Mouse (Mus musculus): ENCODE data around the gene Xylt1.

Gene Xylt1

DNA sequence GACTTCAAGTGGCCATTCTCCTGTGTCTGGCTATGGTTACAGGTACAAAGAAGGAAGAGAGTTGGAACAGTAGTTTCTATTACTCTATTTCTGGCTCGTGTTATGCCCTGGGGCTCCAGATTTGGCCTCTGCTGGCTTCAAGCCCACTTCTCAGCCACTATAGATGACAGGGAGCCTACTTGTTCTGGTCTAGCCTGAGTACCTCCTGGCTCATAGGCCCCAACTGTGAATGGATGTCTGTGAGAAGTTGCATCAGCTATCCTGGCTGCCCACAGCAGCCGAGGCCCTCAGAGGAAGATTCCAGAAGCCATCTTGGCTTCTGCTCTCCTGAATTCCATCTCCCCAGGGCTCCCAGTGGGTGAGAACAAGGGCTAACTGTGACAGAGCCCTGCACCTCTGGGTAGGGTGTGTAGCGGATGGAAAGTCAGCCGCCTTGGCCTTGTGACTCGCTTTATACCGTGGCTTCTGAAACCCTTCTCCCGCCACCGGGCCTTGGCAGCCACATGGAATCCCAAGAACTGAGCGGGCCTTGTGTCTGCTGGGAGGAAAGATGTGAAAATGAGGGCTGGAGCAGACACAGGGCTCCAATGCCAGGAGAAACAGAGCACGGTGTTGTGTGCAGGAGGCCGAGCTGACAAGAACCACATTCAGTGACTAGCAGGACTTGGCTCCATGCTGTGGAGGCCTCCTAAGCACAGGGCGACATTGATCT is 55.1 kb downstream of the Xylt1 start:
- DNase-seq (ENCODE audit: low spot score) = no peak

GRCm38 (mm10) chr7:117436892-117437291 is 56.1 kb downstream of the Xylt1 start:
- no peak for DNase-seq (ENCODE audit: low spot score)

- no peak for DNase-seq (ENCODE audit: low spot score)
Observed at GRCm38 (mm10) chr7:117440994-117441393, 60.2 kb downstream of the Xylt1 start.

DNA sequence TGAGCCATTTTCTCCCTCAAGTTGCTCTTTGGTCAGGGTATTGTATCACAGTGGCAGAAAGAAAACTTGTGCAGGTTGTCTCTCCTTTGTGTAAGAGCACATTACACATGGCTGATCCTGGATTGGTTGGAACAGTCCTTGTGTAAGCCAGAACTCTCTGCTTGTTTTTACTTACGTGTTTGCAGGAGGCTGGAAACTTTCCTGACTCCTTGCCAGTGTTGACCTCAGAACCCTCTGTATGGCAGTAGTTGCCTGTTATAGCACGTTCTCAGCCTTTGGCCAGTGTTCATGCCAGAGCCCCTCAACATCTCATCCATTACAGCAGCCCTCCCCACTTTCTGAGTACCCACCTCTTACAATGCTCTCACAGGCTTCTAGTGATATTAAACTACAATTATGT is 61.9 kb downstream of the Xylt1 start:
- no peak for DNase-seq (ENCODE audit: low spot score)

DNA sequence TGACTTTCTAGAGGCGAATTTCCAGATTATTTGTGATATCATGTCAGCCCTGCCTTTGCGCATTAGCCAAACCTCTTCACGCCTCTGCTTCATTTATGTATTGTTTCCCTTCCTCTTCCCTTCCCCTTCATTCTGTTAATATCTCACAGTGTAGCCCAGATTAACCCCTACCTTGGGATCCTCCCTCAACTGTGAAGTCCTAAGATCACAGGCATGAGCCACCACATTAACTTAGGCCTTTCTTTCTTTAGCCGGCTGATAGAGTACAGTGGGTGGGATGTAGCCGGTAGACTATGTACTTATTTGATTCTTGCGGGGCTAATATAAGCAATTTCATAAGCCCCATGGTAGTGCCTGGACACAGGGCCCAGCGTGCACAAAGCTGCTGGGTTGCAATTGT is 62.4 kb downstream of the Xylt1 start:
- DNase-seq (ENCODE audit: low spot score) = no peak

- DNase-seq (ENCODE audit: low spot score) = peak; percentile 48
Observed at GRCm38 (mm10) chr7:117445471-117445870, 64.7 kb downstream of the Xylt1 start.

DNA sequence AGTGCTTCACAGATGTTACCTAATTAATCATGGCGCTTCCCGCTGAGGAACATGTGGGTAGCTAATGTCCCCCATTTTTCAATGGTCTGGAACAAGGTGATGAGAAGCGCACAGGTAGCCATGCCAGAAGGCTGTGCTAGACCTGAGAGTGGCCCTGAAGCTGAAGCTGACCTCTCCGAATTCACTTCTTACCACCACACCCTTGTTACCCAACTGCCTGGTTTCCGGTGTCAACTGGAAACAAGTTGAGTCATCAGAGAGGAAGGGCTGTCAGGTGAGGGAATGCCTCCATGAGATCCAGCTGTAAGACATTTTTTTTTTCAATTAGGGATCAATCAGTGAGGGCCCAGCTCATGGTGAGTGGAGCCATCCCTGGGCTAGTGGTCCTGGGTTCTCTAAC is 68.8 kb downstream of the Xylt1 start:
- DNase-seq (ENCODE audit: low spot score) = no peak

- DNase-seq (ENCODE audit: low spot score) = no peak
Observed at GRCm38 (mm10) chr7:117451212-117451611, 70.4 kb downstream of the Xylt1 start.

DNA sequence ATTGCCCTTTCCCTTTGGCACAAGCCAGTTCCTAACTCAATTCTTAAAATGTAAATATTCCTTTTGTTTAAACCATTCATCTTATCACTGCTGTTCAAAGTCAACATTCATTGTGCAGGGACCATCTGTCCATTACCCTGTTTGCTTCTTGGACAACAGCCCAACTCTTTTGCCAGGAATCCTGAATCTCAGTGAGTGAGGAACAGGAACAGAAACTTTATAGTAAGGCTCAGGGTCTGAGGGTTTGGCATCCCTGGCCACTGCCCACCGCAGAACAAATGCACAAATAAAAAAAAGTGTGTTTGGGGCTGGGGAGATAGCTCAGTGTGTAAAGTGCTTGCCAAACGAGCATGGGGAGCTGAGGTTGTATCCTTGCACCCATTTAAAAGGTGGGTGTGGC is 71.5 kb downstream of the Xylt1 start:
- DNase-seq (ENCODE audit: low spot score) = no peak

DNA sequence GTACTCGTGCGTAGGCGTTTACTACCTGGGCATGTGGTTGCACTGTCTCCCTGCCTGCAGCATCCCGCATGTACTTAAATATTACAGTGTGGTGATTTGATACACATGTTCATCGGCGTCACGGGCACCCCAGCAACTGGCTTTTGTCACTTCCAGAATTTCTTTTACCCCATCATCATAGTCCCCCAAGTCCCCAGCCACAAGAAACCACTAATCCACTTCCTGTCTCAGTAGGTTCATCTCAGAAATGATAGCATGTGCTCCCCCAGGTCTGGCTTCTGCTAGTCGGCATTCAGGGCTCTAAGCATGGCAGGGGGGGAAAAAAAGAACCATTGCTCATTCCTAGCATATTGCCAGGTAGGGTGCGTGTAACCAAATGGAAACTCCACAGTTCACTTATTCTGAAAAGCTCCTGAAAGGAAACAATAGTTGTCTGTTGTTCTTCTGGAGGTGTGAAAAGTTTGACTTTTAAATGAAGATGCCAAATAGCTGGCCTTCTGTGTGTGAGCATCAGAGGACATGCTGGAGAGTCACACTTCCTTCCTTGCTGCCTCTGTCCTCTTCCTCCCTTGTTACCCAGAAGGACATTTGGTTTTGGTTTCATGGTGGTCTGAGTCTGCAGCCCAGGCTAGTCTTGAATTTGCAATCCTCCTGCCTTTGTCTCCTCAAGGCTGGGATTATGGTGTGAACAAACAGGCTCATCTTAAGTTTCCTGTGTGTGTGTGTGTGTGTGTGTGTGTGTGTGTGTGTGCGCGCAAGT is 74.2 kb downstream of the Xylt1 start:
- no peak for DNase-seq (ENCODE audit: low spot score)

DNA sequence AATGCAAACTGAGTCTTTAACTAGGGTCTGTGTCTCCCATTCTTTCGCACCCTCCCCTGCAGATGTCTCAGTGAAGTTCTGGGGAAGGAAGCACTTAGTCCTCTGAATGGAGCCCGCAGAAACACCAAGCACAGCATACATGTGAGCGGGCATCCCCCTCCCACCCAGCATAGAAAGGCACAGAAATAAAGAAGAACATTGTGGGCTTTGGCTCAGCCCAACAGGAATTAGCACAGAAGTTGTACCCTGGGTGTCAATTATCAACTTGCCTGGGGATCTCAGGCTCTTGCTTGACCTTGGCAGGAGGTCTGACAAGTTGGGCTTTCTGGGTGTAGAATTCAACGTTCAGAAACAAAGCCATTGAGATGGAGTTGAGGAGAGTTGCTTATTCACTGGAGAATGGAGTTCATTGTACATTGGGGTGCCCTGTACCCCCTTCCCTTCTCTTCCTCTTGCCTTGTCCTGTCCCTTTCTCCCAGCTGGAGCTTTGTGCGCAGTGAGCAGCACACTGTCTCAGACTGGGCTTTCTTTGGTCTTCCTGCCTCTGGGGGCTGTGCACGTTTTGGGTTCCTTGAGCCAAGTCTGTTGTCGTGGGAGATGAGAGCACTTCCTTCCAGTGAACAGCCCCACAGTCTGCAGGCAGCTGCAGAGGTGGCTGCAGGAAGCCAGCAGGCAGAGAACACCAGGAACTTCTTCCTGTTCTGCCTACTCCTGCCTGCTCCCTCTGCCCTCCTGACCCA is 81.6 kb downstream of the Xylt1 start:
- DNase-seq (ENCODE audit: low spot score) = peak; percentile 23

DNA sequence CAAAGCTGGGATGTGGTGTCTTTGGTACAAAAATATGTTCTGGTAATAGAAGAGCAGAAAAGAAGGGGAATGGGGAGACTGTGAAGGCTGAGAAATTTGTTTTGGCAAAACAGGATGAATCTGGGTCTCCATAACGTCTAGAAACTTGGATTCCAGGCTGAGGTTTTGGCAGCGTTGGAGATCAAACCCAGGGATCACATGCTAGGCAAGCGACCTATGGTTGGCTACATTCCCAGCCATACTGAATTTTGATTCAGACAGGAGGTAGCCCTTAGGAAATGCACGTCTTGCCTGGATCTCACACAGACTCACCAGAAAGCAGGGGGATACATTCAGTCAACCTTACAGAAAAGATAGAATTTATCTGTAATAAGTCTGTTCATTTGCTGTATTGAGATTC is 84.2 kb downstream of the Xylt1 start:
- no peak for DNase-seq (ENCODE audit: low spot score)

DNA sequence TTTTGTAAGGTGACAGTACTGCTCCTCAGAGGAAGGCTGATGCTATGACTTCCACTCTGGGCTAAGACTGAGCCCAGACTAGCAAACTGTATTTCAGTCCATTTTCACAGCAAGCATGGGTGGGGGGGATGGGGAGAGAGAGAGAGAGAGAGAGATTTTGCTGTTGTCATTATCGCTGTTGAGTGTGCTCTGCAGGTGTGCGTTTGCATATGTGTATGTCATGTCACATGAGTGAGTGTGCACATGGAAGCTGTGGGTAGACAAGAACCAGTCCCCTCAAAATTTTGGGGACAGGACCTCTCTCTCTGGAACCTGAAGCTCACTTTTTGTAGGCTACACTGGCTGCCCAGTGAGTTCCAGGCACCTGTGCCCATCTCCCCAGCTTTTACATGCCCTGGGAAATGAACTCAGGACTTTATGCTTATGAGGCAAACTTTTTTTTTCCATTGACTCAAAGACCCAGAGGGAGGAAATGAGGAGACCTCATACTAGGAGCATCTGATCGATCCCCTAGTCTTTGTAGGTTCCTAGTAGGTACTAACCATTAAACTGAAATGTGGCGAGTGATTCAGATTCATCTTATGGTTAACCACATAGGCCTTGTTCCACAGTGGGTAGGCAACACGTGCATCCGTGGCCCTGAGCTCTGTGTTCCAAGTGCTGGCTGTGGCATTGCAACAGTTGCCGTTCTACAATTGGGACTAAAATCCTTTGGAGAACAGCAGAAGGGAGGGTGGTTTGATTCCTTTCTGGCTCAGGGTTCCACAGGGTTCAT is 85.4 kb downstream of the Xylt1 start:
- no peak for DNase-seq (ENCODE audit: low spot score)

- no peak for DNase-seq (ENCODE audit: low spot score)
Observed at GRCm38 (mm10) chr7:117470243-117470802, 89.5 kb downstream of the Xylt1 start.

DNA sequence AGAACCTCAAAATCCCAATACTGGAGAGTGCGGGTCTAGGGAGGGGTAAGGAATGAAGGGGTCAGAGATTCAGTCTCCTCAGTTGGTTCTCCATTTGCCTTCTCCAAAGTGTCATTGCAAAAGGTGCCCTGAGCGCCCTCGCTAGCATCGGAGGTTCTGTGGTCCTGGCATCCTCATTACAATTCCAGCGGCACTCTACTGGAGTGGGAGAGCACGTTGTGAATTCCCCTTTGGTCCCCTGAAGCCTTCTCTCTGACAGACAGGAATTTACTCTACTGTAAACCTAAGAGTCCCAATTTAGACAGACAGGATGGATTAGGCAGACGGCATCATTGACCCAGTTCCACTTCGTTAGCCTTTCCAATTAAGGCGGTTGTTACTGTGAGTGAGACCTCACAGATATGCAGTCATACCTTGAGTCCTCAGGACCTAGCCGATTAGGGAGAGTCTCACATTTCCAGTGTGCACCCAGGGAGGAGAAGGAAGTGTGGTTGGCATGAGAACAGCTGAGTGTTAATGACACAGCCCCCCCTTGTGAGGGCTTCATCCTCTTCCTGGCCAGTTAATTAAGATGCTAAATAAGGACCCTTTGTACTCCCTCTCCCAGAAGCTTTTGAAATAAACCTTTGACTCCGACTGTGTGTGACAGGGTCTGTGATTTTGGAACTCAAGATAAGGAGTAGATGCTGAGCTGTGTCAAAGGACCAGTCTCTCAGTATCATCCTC is 91.4 kb downstream of the Xylt1 start:
- no peak for DNase-seq (ENCODE audit: low spot score)

- no peak for DNase-seq (ENCODE audit: low spot score)
Observed at GRCm38 (mm10) chr7:117472781-117473743, 92.3 kb downstream of the Xylt1 start.

DNA sequence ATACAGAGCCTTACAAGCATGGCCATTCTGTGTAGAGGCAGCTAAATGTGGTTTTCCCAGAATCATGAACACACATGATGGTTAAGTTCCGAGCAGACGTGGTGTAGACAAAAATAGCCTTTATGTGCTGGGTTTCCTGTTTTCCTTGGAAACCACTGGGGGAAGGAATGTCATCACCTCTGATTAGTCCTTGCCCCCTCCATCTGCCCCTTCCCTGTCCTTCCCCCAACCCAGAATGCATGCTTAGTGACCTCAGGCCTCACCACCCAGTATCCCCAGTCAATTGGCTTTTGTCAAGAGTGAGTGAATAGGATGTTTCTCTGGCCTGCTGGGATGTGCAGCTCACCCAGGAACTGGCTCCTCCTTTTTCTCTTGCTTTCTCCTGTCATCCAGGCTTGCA is 93.5 kb downstream of the Xylt1 start:
- DNase-seq (ENCODE audit: low spot score) = no peak

DNA sequence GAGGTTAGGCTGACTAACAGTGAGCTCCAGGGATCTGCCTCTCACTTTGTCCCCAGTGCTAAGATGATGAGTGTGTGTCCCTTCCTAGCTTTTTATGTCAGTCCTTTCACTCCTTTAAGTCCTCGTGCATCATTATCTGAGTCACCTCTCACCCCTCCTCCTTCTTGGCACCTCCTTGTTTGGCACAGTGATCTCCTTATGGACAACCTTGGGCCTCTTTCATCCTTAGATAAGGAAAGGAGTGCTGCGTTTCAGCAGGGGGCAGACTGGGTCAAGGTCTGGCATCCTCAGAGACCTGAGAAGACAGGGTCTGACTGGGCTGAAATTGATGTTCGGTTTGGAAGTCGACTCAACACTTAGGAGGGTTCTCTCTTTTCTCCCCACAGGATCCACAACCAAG is 94.3 kb downstream of the Xylt1 start:
- no peak for DNase-seq (ENCODE audit: low spot score)

DNA sequence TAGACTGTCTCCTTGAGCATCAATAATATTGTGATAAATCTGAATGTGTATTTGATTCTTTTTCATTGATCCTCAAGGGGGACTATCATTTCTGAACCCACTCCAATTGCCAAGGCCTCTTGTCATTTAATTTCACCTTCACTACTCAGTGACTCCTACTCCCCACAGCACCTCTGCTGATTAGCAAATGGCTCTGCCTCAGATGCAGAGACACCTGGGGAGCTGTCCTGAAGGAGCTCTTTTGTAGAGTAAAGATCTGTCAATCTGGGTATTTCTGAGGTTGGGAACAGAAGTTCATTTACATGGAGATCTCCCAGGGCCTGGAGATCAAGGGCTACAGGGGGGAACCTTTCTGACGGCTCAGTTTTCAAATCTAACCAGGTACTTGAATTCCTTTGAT is 98.2 kb downstream of the Xylt1 start:
- DNase-seq (ENCODE audit: low spot score) = no peak

- no peak for DNase-seq (ENCODE audit: low spot score)
Observed at GRCm38 (mm10) chr7:117480831-117481230, 100.1 kb downstream of the Xylt1 start.

Data from lung, postnatal 25 days (tissue).